Mouse (Mus musculus): ENCODE measurements around the gene Mdga1. TPM values are rescaled to one million over a fixed set of nuclear protein-coding genes. Genes with fewer than 3 reads are reported as not detected.
A peak's percentile ranks its signal among the peaks of the same experiment; 100 is the strongest.

Gene Mdga1
- polyA plus RNA-seq, 1 experiment: 2.5 TPM

- Histone ChIP-seq H3K36me3 (ENCODE audit: control insufficient read depth, insufficient read depth) (no peaks in the 10 kb centered on the region), H3K4me3 (no peak overlapping the region), H3K27me3 (ENCODE audit: control insufficient read depth, insufficient read depth, insufficient read length) (no peaks in the 10 kb centered on the region), H3ac (ENCODE audit: control insufficient read depth, insufficient read length) (no peak overlapping the region), H3K79me2 (ENCODE audit: control insufficient read depth, insufficient read depth) (no peaks in the 10 kb centered on the region), H3K4me2 (ENCODE audit: low read depth) (no peak overlapping the region)
- no peak for TF ChIP-seq MAX (IDR thresholded peaks at IDR 0.05; ENCODE audit: low read depth)
- TF ChIP-seq POLR2A (IDR thresholded peaks at IDR 0.05; ENCODE audit: insufficient read length, low read depth): no peak
- TF ChIP-seq MYOG (IDR thresholded peaks at IDR 0.05; ENCODE audit: control insufficient read depth in 1 of 3, insufficient read depth in 1 of 3, insufficient read length in 2 of 3, low read depth in 2 of 3): no peak
- no peak for TF ChIP-seq E2F4 (IDR thresholded peaks at IDR 0.05; ENCODE audit: insufficient read depth)
- TF ChIP-seq TCF3 (IDR thresholded peaks at IDR 0.05; ENCODE audit: insufficient read length, low read depth): no peak
- no peak for TF ChIP-seq USF1 (IDR thresholded peaks at IDR 0.05; ENCODE audit: low read depth)
- no peak for TF ChIP-seq MYOD1 (IDR thresholded peaks at IDR 0.05; ENCODE audit: control insufficient read depth in 1 of 3, insufficient read length in 2 of 3, low read depth in 2 of 3)
- no peak for TF ChIP-seq POLR2AphosphoS2 (IDR thresholded peaks at IDR 0.05; ENCODE audit: insufficient read length, low read depth)
- no peak for TF ChIP-seq CEBPB (IDR thresholded peaks at IDR 0.05; ENCODE audit: insufficient read depth, poor library complexity, severe bottlenecking)
- no peak for TF ChIP-seq TCF12 (IDR thresholded peaks at IDR 0.05; ENCODE audit: insufficient read depth, poor library complexity, severe bottlenecking)
- no peak for TF ChIP-seq SRF (IDR thresholded peaks at IDR 0.05; ENCODE audit: control insufficient read depth, insufficient read length, low read depth)
- no peak for TF ChIP-seq REST (IDR thresholded peaks at IDR 0.05; ENCODE audit: insufficient read depth, insufficient read length)
Measured at GRCm38 (mm10) chr17:29844949-29845348, 124.9 kb downstream of the Mdga1 start.

- Histone ChIP-seq H3K27me3 (ENCODE audit: control insufficient read depth, insufficient read depth, insufficient read length) (no peaks in the 10 kb centered on the region), H3K36me3 (ENCODE audit: control insufficient read depth, insufficient read depth) (no peaks in the 10 kb centered on the region), H3K4me2 (ENCODE audit: low read depth) (no peak overlapping the region), H3ac (ENCODE audit: control insufficient read depth, insufficient read length) (no peak overlapping the region), H3K79me2 (ENCODE audit: control insufficient read depth, insufficient read depth) (no peaks in the 10 kb centered on the region), H3K4me3 (no peak overlapping the region)
- TF ChIP-seq MAX (IDR thresholded peaks at IDR 0.05; ENCODE audit: low read depth): no peak
- TF ChIP-seq MYOD1 (IDR thresholded peaks at IDR 0.05; ENCODE audit: control insufficient read depth in 1 of 3, insufficient read length in 2 of 3, low read depth in 2 of 3): no peak
- no peak for TF ChIP-seq MYOG (IDR thresholded peaks at IDR 0.05; ENCODE audit: control insufficient read depth in 1 of 3, insufficient read depth in 1 of 3, insufficient read length in 2 of 3, low read depth in 2 of 3)
Measured at GRCm38 (mm10) chr17:29843419-29844162, 126.3 kb downstream of the Mdga1 start.

- no peak overlapping the region for H3K4me3 ChIP-seq
- no peak for TF ChIP-seq E2F4 (IDR thresholded peaks at IDR 0.05; ENCODE audit: insufficient read depth)
- TF ChIP-seq TCF3 (IDR thresholded peaks at IDR 0.05; ENCODE audit: insufficient read length, low read depth): no peak
- TF ChIP-seq CEBPB (IDR thresholded peaks at IDR 0.05; ENCODE audit: insufficient read depth, poor library complexity, severe bottlenecking): no peak
- no peak for TF ChIP-seq POLR2A (IDR thresholded peaks at IDR 0.05; ENCODE audit: insufficient read length, low read depth)
- TF ChIP-seq USF1 (IDR thresholded peaks at IDR 0.05; ENCODE audit: low read depth): no peak
- no peak for TF ChIP-seq REST (IDR thresholded peaks at IDR 0.05; ENCODE audit: insufficient read depth, insufficient read length)
- TF ChIP-seq MAX (IDR thresholded peaks at IDR 0.05; ENCODE audit: low read depth): no peak
- no peak for TF ChIP-seq POLR2AphosphoS2 (IDR thresholded peaks at IDR 0.05; ENCODE audit: insufficient read length, low read depth)
- no peak for TF ChIP-seq MYOG (IDR thresholded peaks at IDR 0.05; ENCODE audit: control insufficient read depth in 1 of 3, insufficient read depth in 1 of 3, insufficient read length in 2 of 3, low read depth in 2 of 3)
- no peak for TF ChIP-seq MYOD1 (IDR thresholded peaks at IDR 0.05; ENCODE audit: control insufficient read depth in 1 of 3, insufficient read length in 2 of 3, low read depth in 2 of 3)
- no peak for TF ChIP-seq SRF (IDR thresholded peaks at IDR 0.05; ENCODE audit: control insufficient read depth, insufficient read length, low read depth)
- no peak for TF ChIP-seq TCF12 (IDR thresholded peaks at IDR 0.05; ENCODE audit: insufficient read depth, poor library complexity, severe bottlenecking)
- H3K36me3 ChIP-seq (ENCODE audit: control insufficient read depth, insufficient read depth): no peaks in the 10 kb centered on the region
Measured at GRCm38 (mm10) chr17:29841781-29842690, 127.9 kb downstream of the Mdga1 start.

GRCm38 (mm10) chr17:29838029-29838428 lies 131.9 kb downstream of the Mdga1 start:
- Histone ChIP-seq H3K4me2 (ENCODE audit: low read depth) (peak overlapping the region; percentile 78), H3K79me2 (ENCODE audit: control insufficient read depth, insufficient read depth) (no peaks in the 10 kb centered on the region), H3K27me3 (ENCODE audit: control insufficient read depth, insufficient read depth, insufficient read length) (no peaks in the 10 kb centered on the region), H3K4me3 (no peak overlapping the region), H3ac (ENCODE audit: control insufficient read depth, insufficient read length) (no peak overlapping the region), H3K36me3 (ENCODE audit: control insufficient read depth, insufficient read depth) (no peaks in the 10 kb centered on the region)
- no peak for TF ChIP-seq TCF12 (IDR thresholded peaks at IDR 0.05; ENCODE audit: insufficient read depth, poor library complexity, severe bottlenecking)
- no peak for TF ChIP-seq MYOD1 (IDR thresholded peaks at IDR 0.05; ENCODE audit: control insufficient read depth in 1 of 3, insufficient read length in 2 of 3, low read depth in 2 of 3)
- TF ChIP-seq USF1 (IDR thresholded peaks at IDR 0.05; ENCODE audit: low read depth): no peak
- no peak for TF ChIP-seq MAX (IDR thresholded peaks at IDR 0.05; ENCODE audit: low read depth)
- TF ChIP-seq POLR2A (IDR thresholded peaks at IDR 0.05; ENCODE audit: insufficient read length, low read depth): no peak
- TF ChIP-seq E2F4 (IDR thresholded peaks at IDR 0.05; ENCODE audit: insufficient read depth): no peak
- TF ChIP-seq MYOG (IDR thresholded peaks at IDR 0.05; ENCODE audit: control insufficient read depth in 1 of 3, insufficient read depth in 1 of 3, insufficient read length in 2 of 3, low read depth in 2 of 3): no peak
- TF ChIP-seq CEBPB (IDR thresholded peaks at IDR 0.05; ENCODE audit: insufficient read depth, poor library complexity, severe bottlenecking): no peak
- TF ChIP-seq SRF (IDR thresholded peaks at IDR 0.05; ENCODE audit: control insufficient read depth, insufficient read length, low read depth): no peak

More at GRCm38 (mm10) chr17:29841781-29842690, 127.9 kb downstream of the Mdga1 start:
- H3K27me3 ChIP-seq (ENCODE audit: control insufficient read depth, insufficient read depth, insufficient read length): no peaks in the 10 kb centered on the region
- no peak overlapping the region for H3K4me2 ChIP-seq (ENCODE audit: low read depth)
- H3ac ChIP-seq (ENCODE audit: control insufficient read depth, insufficient read length): no peak overlapping the region
- no peaks in the 10 kb centered on the region for H3K79me2 ChIP-seq (ENCODE audit: control insufficient read depth, insufficient read depth)
